Mouse (Mus musculus) small intestine, adult 2 months (tissue): ENCODE results near the gene Borcs8.

ENCODE experiments used
- CTCF ChIP-seq: fragments of 200-500 bp; IDR thresholded peaks from 2 replicates; pipeline ENCODE4 v1.5.1; 2012; ENCODE audit warnings: low read depth, mild to moderate bottlenecking, control low read depth, inconsistent platforms, low read length, moderate library complexity, mixed read lengths; ENCODE audit not compliant: insufficient replicate concordance, insufficient read length; ENCODE audit errors: extremely low read depth
- POLR2A ChIP-seq: fragments of 200-500 bp; IDR thresholded peaks from 2 replicates; pipeline ENCODE4 v1.6.1; 2012; ENCODE audit warnings: low read depth, mild to moderate bottlenecking, control low read depth, inconsistent platforms, low read length, moderate library complexity

GRCm38 (mm10) chr8:70170748-70171147 lies 31.4 kb downstream of the Borcs8 start:
- no peak for TF ChIP-seq POLR2A
- TF ChIP-seq CTCF = no peak
